Mouse (Mus musculus) liver, embryonic 14.5 days (tissue): Measurements from ENCODE around the gene Arl6.

ENCODE experiments used
- CTCF ChIP-seq: IDR thresholded peaks from 2 replicates; pipeline ENCODE4 v1.5.1; 2016; ENCODE audit warnings: antibody characterized with exemption, low read depth, control low read depth
- EP300 ChIP-seq: IDR thresholded peaks from 2 replicates; pipeline ENCODE4 v1.6.1; 2016; ENCODE audit warnings: antibody characterized with exemption, low read depth

- no peak for TF ChIP-seq CTCF
- TF ChIP-seq EP300: no peak
Measured at GRCm38 (mm10) chr16:59621554-59621953, 17.6 kb downstream of the Arl6 start.
